Mouse (Mus musculus) gastrocnemius, adult 18-20 months (tissue): ENCODE measurements at regions not wholly inside any gene's neighbourhood (a gene's known extent, or its start where the extent isn't known, plus 50 kb on each side); places are given as distances from the start of the nearest gene placed in this dataset.

Experiments used
- DNase-seq: peaks from one replicate; pipeline ENCODE4 v3.0.0; 2021; ENCODE audit warnings: low spot score

- no peak for DNase-seq
Measured at GRCm38 (mm10) chr3:148659024-148659423, 331.3 kb downstream of the Adgrl2 start.

DNA sequence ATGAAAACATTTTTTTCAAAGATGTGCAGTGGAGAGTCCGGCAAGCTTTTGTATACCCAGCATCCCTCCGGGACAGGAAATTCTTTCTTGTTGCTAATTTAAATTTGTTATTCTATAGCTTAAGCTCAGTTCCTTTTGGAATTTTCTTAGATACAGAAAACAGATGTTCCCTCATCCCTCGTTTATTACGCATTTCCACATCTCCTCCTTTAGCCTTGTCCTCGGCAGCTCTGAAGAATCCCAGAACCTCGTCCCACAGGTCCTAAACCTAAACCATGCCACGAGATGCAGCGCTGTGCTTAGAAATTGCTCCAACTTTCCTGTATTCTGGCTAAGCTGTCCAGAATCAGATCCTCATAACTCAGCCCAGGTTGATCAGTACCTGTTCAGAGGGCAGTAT, 332.0 kb downstream of the Adgrl2 start:
- no peak for DNase-seq

GRCm38 (mm10) chr3:148656187-148656586, 334.2 kb downstream of the Adgrl2 start:
- DNase-seq, result no peak

DNA sequence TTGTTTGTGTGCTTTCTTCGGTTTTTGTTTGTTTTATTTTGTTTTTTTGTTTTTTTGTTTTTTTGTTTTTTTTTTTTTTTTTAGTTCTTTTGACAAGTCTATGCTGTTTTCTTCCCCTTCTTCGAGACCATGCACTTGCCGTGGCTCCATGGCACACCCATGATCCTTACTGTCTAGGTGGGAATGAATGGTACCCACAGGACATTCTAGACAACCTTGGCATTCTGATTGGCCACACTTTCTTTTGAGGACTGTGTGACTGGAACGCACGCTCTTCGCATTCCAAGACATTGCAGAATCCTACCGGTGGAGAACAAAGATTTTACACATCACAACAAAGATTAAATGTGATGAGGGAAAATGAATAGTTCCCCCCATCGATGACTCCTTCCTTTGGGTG, 340.1 kb downstream of the Adgrl2 start:
- DNase-seq, result no peak

DNA sequence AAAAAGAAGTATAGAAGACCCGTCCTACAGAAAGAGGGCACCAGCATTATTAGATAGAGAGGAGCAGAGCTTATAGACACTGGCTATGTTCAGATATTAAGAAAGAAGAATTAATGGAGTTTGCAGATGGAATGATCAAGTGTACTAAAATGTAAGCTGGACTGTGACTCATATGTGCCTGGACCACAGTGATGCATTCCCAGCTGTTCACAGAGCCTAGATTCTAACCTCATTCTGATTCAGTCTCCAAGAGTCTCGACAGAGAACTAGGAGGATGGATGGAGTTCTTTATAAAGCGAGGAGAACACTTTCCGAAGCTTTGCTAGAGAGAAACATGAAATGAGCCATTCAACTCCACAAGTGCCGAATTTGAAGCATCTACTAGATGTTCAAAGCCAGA, 345.4 kb downstream of the Adgrl2 start:
- DNase-seq, result no peak

- no peak for DNase-seq
Measured at GRCm38 (mm10) chr3:148641581-148641980, 348.8 kb downstream of the Adgrl2 start.

GRCm38 (mm10) chr3:148640680-148641101, 349.7 kb downstream of the Adgrl2 start:
- DNase-seq, result peak; percentile 85

- DNase-seq, result no peak
Measured at GRCm38 (mm10) chr3:148635101-148635500, 355.3 kb downstream of the Adgrl2 start.

DNA sequence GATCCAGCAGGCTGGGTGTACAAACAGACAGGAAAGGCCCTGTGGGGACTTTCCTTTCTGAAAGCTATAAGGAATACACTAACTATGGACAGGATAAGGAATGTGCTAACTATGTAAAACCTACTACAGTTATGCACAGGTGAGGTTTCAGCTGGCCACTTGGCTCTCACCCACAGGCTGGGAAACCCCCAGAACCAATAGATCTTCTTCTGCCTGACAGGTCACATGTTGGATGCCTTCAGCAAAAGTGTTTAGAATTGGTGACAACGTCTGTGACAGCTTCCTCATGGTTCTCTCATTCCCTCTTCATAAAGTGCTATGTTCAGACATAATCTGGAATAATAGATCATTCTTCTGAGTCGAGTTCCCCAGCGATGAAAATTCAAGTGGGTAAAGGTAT, 356.0 kb downstream of the Adgrl2 start:
- no peak for DNase-seq

- no peak for DNase-seq
Measured at GRCm38 (mm10) chr3:148633291-148633690, 357.1 kb downstream of the Adgrl2 start.

DNA sequence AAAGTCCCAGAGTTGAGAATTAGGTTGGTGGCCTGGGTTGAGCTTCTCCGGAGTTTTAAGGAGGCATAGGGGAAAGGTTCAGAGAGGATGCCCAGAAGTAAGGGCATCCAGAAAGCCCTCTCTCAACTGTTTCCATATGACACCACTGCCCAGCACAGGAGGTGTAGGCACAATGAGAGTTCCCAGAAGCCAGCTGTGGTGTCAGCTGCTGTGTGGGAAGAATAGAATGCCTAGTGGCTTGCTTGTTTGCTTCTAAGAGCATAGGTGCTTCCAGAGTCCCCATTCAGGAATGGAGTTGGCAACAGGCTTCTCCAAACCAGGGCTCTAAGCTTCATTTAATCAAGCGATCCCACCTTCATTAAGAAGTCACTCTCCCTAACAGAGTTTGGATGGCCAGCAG, 357.9 kb downstream of the Adgrl2 start:
- no peak for DNase-seq

- DNase-seq, result no peak
Measured at GRCm38 (mm10) chr3:148631415-148632192, 358.8 kb downstream of the Adgrl2 start.

GRCm38 (mm10) chr3:148630865-148631264, 359.5 kb downstream of the Adgrl2 start:
- no peak for DNase-seq

GRCm38 (mm10) chr3:148614971-148615671, 375.2 kb downstream of the Adgrl2 start:
- no peak for DNase-seq

DNA sequence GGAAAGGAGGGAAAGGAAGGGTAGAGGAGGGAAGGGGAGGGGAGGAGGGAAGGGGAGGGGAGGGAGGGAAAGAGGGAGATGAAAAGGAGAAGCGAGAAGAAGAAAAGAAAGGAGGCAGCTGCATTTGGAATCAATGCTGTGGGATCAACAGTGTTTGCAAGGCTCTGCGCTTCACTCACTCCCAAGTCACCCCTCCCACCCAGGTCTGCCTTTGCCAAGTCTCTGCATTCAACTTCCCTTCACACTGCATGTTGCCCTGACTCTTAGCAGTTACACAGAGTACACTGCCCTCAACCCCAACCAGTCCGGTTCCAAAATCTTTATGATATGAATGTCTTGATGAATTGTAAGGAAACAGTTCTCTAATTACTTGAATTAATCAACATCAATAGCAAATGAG, 376.9 kb downstream of the Adgrl2 start:
- no peak for DNase-seq

GRCm38 (mm10) chr3:148603276-148603675, 387.1 kb downstream of the Adgrl2 start:
- no peak for DNase-seq

- no peak for DNase-seq
Measured at GRCm38 (mm10) chr3:148602730-148603255, 387.6 kb downstream of the Adgrl2 start.

DNA sequence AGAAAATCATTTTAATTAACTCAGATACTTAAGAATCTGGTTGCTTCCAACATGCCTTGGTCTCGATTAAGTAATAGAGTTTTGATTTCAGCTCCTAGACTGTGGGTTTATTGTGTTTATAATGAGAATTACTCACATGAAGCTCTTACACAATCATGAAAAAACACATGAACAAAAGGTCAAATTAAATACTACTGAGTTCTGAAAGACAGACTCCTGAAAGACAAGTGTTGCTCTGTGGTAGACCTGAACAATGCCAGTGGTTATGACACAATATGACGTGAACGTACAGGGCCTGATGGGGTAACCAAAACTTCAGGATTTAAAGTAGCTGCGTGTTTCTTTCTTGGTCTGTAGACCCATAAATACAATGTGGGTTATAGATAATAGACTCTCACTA, 394.8 kb downstream of the Adgrl2 start:
- no peak for DNase-seq

DNA sequence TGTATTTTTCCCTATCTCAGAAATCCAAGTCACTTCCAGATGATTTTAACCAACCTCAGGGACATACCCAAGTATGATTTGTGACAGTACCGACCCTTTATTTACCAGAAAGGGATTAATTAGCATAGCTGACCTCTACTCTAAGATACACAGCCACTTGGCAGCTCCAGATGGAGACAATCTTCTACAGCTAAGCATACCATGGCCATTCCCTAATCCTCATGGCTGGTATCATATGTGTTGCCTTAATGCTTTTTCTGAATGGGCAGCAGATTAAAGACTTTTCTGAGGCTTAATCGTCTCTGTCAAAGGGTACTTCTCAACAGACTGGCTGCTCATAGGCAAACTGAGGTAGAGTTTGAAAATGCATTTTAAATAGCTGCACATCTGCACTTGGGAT, 400.8 kb downstream of the Adgrl2 start:
- DNase-seq, result no peak

- DNase-seq, result no peak
Measured at GRCm38 (mm10) chr3:148575735-148576134, 414.6 kb downstream of the Adgrl2 start.

DNA sequence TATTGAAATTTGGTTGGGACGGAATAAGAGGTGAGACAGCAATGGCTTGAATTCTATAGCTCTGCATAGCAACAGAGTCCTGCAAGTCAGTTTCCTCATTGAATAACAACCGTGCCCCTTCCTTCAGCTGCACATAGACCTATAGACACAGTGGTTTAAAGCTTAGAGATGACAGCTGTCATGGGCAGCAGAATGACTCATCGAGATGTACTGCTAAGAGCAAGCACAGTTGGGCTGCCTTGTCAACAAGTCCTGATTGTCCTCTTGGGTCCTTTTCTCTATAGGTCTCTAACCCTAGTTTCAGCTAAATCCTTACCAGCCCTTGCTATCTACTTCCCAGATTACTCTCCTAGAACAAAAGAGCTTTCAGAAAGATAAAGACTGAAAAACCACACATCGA, 417.9 kb downstream of the Adgrl2 start:
- no peak for DNase-seq

GRCm38 (mm10) chr3:148564716-148565115, 425.6 kb downstream of the Adgrl2 start:
- DNase-seq, result no peak

DNA sequence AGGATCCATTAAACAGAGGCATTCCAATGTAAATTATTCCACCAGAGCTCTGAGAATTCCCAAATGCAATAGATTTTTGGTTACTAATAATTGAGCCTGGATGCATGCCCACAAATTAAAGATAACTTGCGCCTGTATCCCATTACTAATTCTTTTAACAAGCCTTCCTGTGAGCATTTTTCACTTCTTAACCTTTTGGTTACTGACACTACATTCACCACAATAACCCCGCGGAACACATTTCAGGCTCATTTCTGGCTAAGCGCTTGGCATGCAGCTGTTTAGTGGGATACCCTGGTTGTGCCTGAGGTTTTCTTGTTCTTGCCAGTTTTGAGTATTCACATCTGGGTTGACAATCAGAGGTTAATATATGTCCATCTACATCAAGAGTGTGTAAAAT, 429.1 kb downstream of the Adgrl2 start:
- DNase-seq, result no peak
